Mouse (Mus musculus) G1E (cell line): ENCODE measurements around the gene Sorcs3.

Experiments used
- CTCF ChIP-seq: IDR thresholded peaks from 2 replicates; pipeline ENCODE4 v1.5.1; 2012; ENCODE audit warnings: low read depth, low read length, inconsistent platforms, mixed read lengths
- GATA2 ChIP-seq: IDR thresholded peaks from 2 replicates; pipeline ENCODE4 v1.6.1; 2012; ENCODE audit warnings: low read depth, low read length, inconsistent platforms, borderline replicate concordance
- TAL1 ChIP-seq: conservative IDR thresholded peaks from 2 replicates; pipeline ENCODE4 v1.6.1; 2012; ENCODE audit warnings: low read depth, low read length, inconsistent platforms, mixed read lengths

DNA sequence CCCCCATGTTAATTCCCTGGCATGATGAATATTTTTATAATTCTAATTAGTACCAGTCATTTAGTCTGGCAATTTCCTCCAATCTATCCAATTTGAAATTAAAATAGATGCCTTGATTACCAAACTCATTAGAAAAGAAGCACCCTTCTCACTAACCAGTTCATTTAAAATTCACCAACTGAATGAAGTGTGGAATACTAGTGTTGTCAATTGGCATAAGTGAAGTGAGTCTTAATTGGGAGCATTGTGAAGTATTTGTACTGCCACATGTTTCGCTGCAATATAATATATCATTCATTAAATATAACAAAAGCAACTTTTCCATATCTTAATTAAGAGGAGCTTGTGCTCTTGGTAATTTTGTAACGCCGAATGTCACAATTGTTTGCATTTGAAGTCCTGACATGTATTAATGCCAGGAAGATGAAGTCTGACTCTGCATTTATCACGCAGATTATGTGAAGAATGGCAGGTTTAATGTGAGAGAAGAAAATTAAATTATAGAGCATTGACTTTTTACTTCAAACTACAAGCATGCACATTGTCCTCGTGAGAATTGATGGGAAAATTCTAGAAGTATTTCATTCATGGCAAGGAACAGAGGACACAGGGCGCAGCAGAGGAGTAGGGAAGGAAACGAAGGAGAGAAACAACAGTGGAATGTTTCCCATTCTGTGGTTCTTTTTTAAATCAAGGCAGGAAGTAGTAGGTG is 339.8 kb downstream of the Sorcs3 start:
- no peak for TF ChIP-seq TAL1
- no peak for TF ChIP-seq CTCF
- TF ChIP-seq GATA2, result no peak
